Mouse (Mus musculus): Measurements from ENCODE around the gene Sapcd1.

Sapcd1 gene

DNA sequence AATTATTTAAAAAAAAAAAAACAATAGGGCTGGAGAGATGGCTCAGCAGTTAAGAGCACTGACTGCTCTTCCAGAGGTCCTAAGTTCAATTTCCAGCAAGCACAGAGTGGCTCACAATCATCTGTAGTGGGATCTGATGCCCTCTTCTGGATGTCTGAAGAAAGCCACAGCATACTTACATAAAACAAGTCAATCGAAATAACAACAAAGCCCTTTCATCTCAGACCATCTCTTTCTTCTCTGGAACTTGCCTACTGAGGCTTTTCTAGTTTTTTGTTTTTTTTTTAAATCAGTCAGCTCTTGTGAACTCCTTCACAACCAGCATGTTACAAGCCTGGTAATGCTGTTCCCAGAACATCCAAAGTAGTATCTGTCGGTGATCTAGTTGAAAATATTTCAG lies 47.2 kb downstream of the Sapcd1 start:
- DNase-seq (ENCODE audit: low read depth, low spot score): no peak

DNA sequence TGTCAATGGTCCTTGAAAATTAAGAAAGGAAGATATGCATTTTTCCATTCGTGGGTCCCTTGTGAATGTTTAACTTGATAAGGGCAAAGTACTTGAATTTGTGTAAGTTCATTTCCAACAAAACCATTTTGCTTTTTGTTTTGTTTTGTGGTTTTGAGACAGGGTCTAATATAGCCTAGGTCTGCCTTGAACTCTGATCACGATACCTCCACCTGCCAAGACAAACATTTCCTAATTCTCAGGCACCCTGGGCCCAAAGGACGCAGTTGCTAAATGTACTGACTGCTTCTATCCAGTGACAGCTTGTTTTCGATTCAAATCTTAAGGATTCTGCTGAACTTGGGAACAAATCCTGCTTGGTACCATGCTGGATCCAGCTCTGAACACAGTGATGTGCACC lies 48.2 kb downstream of the Sapcd1 start:
- DNase-seq (ENCODE audit: low read depth, low spot score): no peak

DNA sequence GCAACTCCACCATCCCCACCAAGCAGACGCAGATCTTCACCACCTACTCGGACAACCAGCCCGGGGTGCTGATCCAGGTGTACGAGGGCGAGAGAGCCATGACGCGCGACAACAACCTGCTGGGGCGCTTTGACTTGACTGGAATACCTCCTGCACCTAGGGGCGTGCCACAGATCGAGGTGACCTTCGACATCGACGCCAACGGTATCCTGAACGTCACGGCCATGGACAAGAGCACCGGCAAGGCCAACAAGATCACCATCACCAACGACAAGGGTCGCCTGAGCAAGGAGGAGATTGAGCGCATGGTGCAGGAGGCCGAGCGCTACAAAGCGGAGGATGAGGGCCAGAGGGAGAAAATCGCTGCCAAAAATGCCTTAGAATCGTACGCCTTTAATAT lies 49.6 kb downstream of the Sapcd1 start:
- DNase-seq (ENCODE audit: low read depth, low spot score): no peak

DNA sequence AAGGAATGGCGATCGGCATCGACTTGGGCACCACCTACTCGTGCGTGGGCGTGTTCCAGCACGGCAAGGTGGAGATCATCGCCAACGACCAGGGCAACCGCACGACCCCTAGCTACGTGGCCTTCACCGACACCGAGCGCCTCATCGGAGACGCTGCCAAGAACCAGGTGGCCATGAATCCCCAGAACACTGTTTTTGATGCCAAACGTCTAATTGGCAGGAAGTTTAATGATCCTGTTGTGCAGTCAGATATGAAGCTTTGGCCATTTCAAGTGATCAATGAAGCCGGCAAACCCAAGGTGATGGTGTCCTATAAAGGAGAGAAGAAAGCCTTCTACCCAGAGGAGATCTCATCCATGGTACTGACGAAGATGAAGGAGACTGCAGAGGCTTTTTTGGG lies 50.8 kb downstream of the Sapcd1 start:
- no peak for DNase-seq (ENCODE audit: low read depth, low spot score)
